Mouse (Mus musculus) heart, embryonic 12.5 days (tissue): ENCODE data around the gene Ttc9. TPM values are rescaled to one million over a fixed set of nuclear protein-coding genes. Genes with fewer than 3 reads are reported as not detected.
A peak's percentile ranks its signal among the peaks of the same experiment; 100 is the strongest.

Source experiments
- ATAC-seq: fragments of 200-750 bp; cut with Nextera tagmentation; 2 replicates; pipeline ENCODE4 v1.8.0; 2017; ENCODE audit warnings: moderate TSS enrichment, moderate library complexity; ENCODE audit not compliant: insufficient number of reproducible peaks, low FRiP score
- H3K27ac ChIP-seq: fragments of 300-500 bp; sonication (generic); 2 replicates; pipeline ENCODE4 v1.5.1; 2016; ENCODE audit warnings: mild to moderate bottlenecking, moderate library complexity; ENCODE audit not compliant: poor library complexity, severe bottlenecking
- H3K27me3 ChIP-seq: fragments of 300-500 bp; sonication (generic); replicated peaks from 2 replicates; pipeline ENCODE4 v1.6.1; 2016; ENCODE audit warnings: mild to moderate bottlenecking, moderate library complexity
- H3K36me3 ChIP-seq: fragments of 300-500 bp; sonication (generic); 2 replicates; pipeline ENCODE4 v1.6.1; 2016; ENCODE audit warnings: mild to moderate bottlenecking, moderate library complexity
- H3K4me1 ChIP-seq: fragments of 300-500 bp; sonication (generic); replicated peaks from 2 replicates; pipeline ENCODE4 v1.6.1; 2016; ENCODE audit warnings: mild to moderate bottlenecking
- H3K4me2 ChIP-seq: fragments of 300-500 bp; sonication (generic); 2 replicates; pipeline ENCODE4 v1.6.1; 2016; ENCODE audit warnings: mild to moderate bottlenecking, moderate library complexity
- H3K4me3 ChIP-seq: fragments of 300-500 bp; sonication (generic); 2 replicates; pipeline ENCODE4 v1.5.1; 2016; ENCODE audit warnings: mild to moderate bottlenecking
- H3K9ac ChIP-seq: fragments of 300-500 bp; sonication (generic); 2 replicates; pipeline ENCODE4 v1.6.1; 2016; ENCODE audit warnings: mild to moderate bottlenecking, moderate library complexity
- H3K9me3 ChIP-seq: fragments of 300-500 bp; sonication (generic); replicated peaks from 2 replicates; pipeline ENCODE4 v1.6.1; 2016; ENCODE audit warnings: mild to moderate bottlenecking, moderate library complexity
- WGBS: fragments of 180-500 bp; shearing (Covaris S2); methylation state at CpG from one replicate; pipeline ENCODE4 v1.1.7; 2016; 5-methylcytosine and 5-hydroxymethylcytosine counted together
- polyA plus RNA-seq: library from polyadenylated mRNA; unstranded; fragments of >200 nt; fragmentation: Nextera tagmentation; extraction: Ambion mirVana; gene quantifications from 2 replicates; pipeline ENCODE4 v1.2.1, GENCODE M21; 2016

The Ttc9 gene
- polyA plus RNA-seq, 1 experiment from 2014 or later = 3.8 TPM

DNA sequence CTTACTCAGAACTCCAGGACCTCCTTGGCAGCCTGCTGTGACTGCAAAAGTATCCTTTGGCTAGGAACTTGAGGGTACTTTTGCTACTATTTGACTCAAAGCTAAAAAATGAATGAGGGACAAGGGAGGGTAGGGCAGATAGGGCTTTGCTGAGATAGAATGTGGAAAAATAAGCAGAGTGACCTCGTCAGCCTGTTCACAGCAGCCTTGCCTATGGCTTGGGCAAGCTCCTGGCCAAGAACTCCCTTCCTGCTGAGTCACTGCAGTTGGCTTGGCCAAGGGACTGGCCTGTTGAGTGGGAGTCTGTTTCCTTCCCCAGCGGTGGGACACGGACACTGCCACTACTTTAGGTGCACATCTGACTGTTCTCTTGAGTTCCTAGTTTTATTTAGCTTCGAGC, 57.5 kb downstream of the Ttc9 start:
- no peak overlapping the region for H3K27ac ChIP-seq
- no peak overlapping the region for H3K4me2 ChIP-seq
- no peak overlapping the region for H3K9ac ChIP-seq
- no peaks in the 10 kb centered on the region for H3K36me3 ChIP-seq
- H3K27me3 ChIP-seq = no peaks in the 10 kb centered on the region
- H3K4me3 ChIP-seq = no peak overlapping the region
- no peak for ATAC-seq
- no peaks in the 10 kb centered on the region for H3K9me3 ChIP-seq
- WGBS = 61% methylated on average over 4 of the region's 4 CpGs
- peaks cover 14% of the 10 kb centered on the region; the same call in 1 of the 2 replicates for H3K4me1 ChIP-seq

DNA sequence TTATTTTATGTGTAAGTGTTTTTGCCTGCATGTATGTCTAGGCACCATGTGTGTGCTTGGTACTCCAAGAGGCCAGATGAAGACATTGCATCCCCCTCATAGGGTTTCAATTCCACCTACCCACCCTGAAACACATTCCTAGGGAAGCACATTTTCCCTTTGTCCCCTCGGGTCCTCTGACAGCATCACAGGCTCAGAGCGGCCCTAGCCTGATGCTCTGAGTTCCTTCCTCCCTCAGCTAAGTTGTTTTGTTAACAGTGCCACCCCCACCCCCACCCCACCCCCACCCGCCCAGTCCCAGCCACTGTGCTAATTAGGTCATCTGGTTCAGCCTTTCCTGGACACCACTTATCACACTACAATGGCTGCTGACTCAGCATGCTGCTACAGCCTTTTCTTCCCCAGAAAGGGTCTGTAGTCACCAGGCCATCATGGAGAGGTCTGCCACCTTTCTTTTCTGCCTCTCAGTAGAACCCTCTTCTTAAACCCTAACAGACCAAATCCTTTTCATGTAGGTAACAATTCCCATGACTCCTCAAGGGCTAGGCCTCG, 58.5 kb downstream of the Ttc9 start:
- no peak overlapping the region for H3K9ac ChIP-seq
- H3K27ac ChIP-seq = peak overlapping the region; percentile 29
- no peak overlapping the region for H3K4me3 ChIP-seq
- no peaks in the 10 kb centered on the region for H3K36me3 ChIP-seq
- peak; percentile 46; the same call in 1 of the 2 replicates for ATAC-seq
- no peaks in the 10 kb centered on the region for H3K27me3 ChIP-seq
- no peak overlapping the region for H3K4me2 ChIP-seq
- H3K4me1 ChIP-seq = peaks cover 14% of the 10 kb centered on the region; the same call in 1 of the 2 replicates
- 22% methylated on average over 4 of the region's 4 CpGs for WGBS
- H3K9me3 ChIP-seq = no peaks in the 10 kb centered on the region

GRCm38 (mm10) chr12:81690111-81690510, 59.1 kb downstream of the Ttc9 start:
- Histone ChIP-seq H3K36me3 (no peaks in the 10 kb centered on the region), H3K9me3 (no peaks in the 10 kb centered on the region), H3K27me3 (no peaks in the 10 kb centered on the region), H3K4me2 (no peak overlapping the region), H3K4me3 (no peak overlapping the region), H3K4me1 (peaks cover 14% of the 10 kb centered on the region; the same call in 1 of the 2 replicates), H3K9ac (no peak overlapping the region), H3K27ac (peak overlapping the region; percentile 53)
- WGBS = 88% methylated on average over 15 of the region's 15 CpGs
- ATAC-seq = no peak

- no peak for ATAC-seq
- no peaks in the 10 kb centered on the region for H3K36me3 ChIP-seq
- peak overlapping the region; percentile 53 for H3K27ac ChIP-seq
- H3K4me1 ChIP-seq = peaks cover 14% of the 10 kb centered on the region; the same call in 1 of the 2 replicates
- no peaks in the 10 kb centered on the region for H3K9me3 ChIP-seq
- no peak overlapping the region for H3K4me3 ChIP-seq
- 68% methylated on average over 7 of the region's 7 CpGs for WGBS
- H3K27me3 ChIP-seq = no peaks in the 10 kb centered on the region
- H3K9ac ChIP-seq = no peak overlapping the region
- H3K4me2 ChIP-seq = no peak overlapping the region
Measured at GRCm38 (mm10) chr12:81690751-81691150, 59.7 kb downstream of the Ttc9 start.

DNA sequence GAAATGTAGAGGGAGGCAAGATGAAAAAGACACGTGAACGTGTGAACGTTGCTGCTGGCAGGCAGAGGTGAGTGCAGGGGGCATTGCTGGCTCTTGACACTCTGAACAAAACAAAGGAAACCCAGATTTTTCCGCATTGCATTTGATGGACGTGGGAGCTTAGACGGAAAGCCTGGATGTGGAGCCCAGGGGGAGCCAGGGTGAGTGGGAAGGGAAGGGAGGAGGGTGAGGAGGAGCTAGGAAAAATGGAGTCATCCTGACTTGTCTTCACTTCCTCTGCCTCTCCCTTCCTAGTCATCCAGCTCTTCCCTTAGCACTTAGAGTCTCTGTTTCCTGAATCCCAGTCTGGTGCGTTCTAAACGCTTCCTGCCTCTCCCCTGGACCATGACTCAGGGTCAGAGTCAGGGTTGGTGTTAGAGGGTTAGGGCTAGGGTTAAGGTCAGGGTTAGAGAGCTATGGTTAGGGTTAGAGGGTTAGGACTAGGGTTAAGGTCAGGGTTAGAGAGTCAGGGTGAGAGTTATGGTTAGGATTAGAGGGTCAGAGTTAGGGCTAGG, 60.2 kb downstream of the Ttc9 start:
- no peak overlapping the region for H3K4me3 ChIP-seq
- no peak overlapping the region for H3K9ac ChIP-seq
- no peak overlapping the region for H3K4me2 ChIP-seq
- no peaks in the 10 kb centered on the region for H3K27me3 ChIP-seq
- H3K36me3 ChIP-seq = no peaks in the 10 kb centered on the region
- peak overlapping the region; percentile 53 for H3K27ac ChIP-seq
- 34% methylated on average over 8 of the region's 8 CpGs for WGBS
- no peaks in the 10 kb centered on the region for H3K9me3 ChIP-seq
- peak; percentile 63 for ATAC-seq
- H3K4me1 ChIP-seq = peaks cover 14% of the 10 kb centered on the region; the same call in 1 of the 2 replicates

DNA sequence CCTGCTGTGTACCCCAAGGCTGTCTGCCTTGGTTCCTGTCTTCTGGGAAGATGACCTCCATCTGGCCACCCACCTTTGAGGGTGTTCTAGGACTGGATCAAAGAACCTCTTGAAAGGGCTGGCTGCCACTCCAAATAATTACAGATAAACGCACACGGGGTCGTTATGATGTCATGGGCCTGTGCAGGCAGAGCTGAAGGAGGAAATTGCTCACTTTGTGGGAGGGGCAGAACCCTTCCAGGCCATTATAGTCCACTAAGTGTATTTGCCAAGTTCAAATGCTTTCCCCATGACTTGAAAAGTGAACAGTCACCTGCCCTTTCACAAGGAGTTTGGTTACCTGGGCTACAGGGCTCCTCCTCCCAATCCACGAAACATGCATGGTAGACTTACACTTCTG, 67.0 kb downstream of the Ttc9 start:
- H3K27me3 ChIP-seq = no peaks in the 10 kb centered on the region
- no peak overlapping the region for H3K9ac ChIP-seq
- H3K4me2 ChIP-seq = no peak overlapping the region
- ATAC-seq = no peak
- no peaks in the 10 kb centered on the region for H3K4me1 ChIP-seq
- no peaks in the 10 kb centered on the region for H3K36me3 ChIP-seq
- H3K9me3 ChIP-seq = no peaks in the 10 kb centered on the region
- no peak overlapping the region for H3K27ac ChIP-seq
- H3K4me3 ChIP-seq = no peak overlapping the region
- 41% methylated on average over 4 of the region's 4 CpGs for whole genome bisulfite sequencing

DNA sequence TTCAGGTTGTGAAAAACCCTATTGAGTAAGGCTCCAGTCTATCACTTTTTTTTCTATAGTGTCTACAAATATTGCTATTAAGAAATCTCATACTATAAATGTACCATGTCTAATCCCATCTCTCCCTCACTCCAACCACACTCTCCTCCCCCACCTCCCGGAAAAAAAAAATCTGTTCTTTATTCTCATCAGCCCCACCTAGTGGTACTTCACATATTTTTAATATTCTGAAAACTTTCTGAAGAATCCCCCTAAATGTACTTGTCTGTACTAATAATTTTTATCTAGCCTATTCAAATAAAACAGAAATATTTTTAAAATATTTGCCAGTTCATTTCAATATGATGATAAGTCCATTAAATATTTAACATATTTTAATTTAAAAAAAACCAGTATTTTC, 71.9 kb downstream of the Ttc9 start:
- Histone ChIP-seq H3K27me3 (no peaks in the 10 kb centered on the region), H3K27ac (no peak overlapping the region), H3K9ac (no peak overlapping the region), H3K36me3 (no peaks in the 10 kb centered on the region), H3K4me3 (no peak overlapping the region), H3K4me2 (no peak overlapping the region), H3K4me1 (no peaks in the 10 kb centered on the region), H3K9me3 (peaks cover 4% of the 10 kb centered on the region; the same call in 1 of the 2 replicates)
- ATAC-seq = no peak
- 4% methylated on average over 1 of the region's 1 CpGs for WGBS

GRCm38 (mm10) chr12:81712618-81713017, 81.6 kb downstream of the Ttc9 start:
- no peaks in the 10 kb centered on the region for H3K36me3 ChIP-seq
- H3K4me3 ChIP-seq = no peak overlapping the region
- no peak overlapping the region for H3K4me2 ChIP-seq
- no peaks in the 10 kb centered on the region for H3K9me3 ChIP-seq
- H3K27me3 ChIP-seq = no peaks in the 10 kb centered on the region
- no peak overlapping the region for H3K9ac ChIP-seq
- no peaks in the 10 kb centered on the region for H3K4me1 ChIP-seq
- H3K27ac ChIP-seq = no peak overlapping the region
- WGBS = 88% methylated on average over 4 of the region's 4 CpGs
- no peak for ATAC-seq

Other genes with a start within 250 kb of the Ttc9 start
- 0.39 and 0.59 TPM in 2 replicates for gene Adam4, start 209.3 kb upstream of the Ttc9 start, polyA plus RNA-seq
- gene Cox16, start 146.1 kb upstream of the Ttc9 start, polyA plus RNA-seq = 96.9 and 103 TPM in 2 replicates
- gene Gm20498, start 98.3 kb upstream of the Ttc9 start, polyA plus RNA-seq = 25.3 and 34.7 TPM in 2 replicates
- 29.2 and 34.6 TPM in 2 replicates for gene Synj2bp, start 98.3 kb upstream of the Ttc9 start, polyA plus RNA-seq
- 0.09 and 0.21 TPM in 2 replicates for gene Adam21, start 62.8 kb upstream of the Ttc9 start, polyA plus RNA-seq
- 61.7 and 65.8 TPM in 2 replicates for gene Med6, start 36.2 kb upstream of the Ttc9 start, polyA plus RNA-seq
- gene Map3k9, start 149.9 kb downstream of the Ttc9 start, polyA plus RNA-seq = 0.53 and 0.61 TPM in 2 replicates
- 17.8 and 19.1 TPM in 2 replicates for gene Pcnx, start 228.8 kb downstream of the Ttc9 start, polyA plus RNA-seq